Mouse (Mus musculus) G1E (cell line): ENCODE results near the gene Atg16l1.

Experiments used
- CTCF ChIP-seq: IDR thresholded peaks from 2 replicates; pipeline ENCODE4 v1.5.1; 2012; ENCODE audit warnings: low read depth, low read length, inconsistent platforms, mixed read lengths
- GATA1 ChIP-seq: IDR thresholded peaks from 2 replicates; pipeline ENCODE4 v1.6.1; 2012; ENCODE audit warnings: borderline replicate concordance, low read length, inconsistent platforms, mixed read lengths
- GATA2 ChIP-seq: IDR thresholded peaks from 2 replicates; pipeline ENCODE4 v1.6.1; 2012; ENCODE audit warnings: low read depth, low read length, inconsistent platforms, borderline replicate concordance
- POLR2AphosphoS5 ChIP-seq: IDR thresholded peaks from 2 replicates; pipeline ENCODE4 v1.6.1; 2012; ENCODE audit warnings: low read depth, low read length, inconsistent platforms; ENCODE audit not compliant: insufficient replicate concordance

DNA sequence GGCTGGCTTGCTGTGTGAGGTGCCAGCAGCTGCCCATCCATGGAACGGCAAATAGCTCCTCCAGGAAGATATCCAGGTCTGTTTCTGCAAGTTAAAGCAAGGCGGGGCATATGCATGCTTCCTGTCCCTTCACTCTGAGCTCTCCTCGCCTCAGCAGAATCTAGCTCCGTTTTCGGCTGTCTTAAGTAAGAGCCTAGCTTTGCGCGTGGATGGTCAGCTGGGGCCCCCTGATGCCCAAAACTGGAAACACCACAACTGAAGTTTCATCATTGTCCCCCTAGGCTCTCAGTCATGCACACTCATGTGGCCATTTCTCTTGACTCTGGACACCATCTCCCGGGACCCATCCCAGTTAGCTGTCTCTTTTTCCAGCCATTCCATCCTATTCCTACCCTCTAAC is 34.3 kb upstream of the Atg16l1 start:
- no peak for TF ChIP-seq CTCF
- TF ChIP-seq POLR2AphosphoS5: no peak
- TF ChIP-seq GATA2: no peak
- TF ChIP-seq GATA1: no peak
